Mouse (Mus musculus): Measurements from ENCODE around the gene Kng2. TPM values are rescaled to one million over a fixed set of nuclear protein-coding genes. Genes with fewer than 3 reads are reported as not detected.
"Not testable (repeated sequence)": the region's sequence is repeated elsewhere in the genome, so short reads cannot be mapped to it uniquely, and the experiment has no call there.

Gene Kng2
- polyA plus RNA-seq, 1 experiment = 0.07 TPM

DNA sequence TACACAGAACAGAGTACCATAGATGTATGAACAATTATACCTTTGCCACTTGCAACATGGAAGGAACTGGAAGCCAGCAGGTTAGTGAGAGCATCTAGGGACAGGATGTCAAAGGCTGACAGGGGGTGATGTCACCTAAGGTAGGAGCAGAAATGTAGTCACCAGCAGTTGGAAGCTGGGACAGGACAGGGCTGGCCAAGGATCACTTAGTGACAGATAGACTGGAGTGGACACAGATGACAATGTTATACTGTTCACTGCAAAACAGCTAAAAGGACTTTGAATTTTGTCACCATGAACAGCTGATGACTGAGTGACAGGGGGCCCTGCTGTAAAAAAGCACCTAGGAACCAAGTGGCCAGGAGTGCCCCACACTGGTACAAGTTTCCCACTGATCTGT lies 2.7 kb downstream of the Kng2 start:
- TF ChIP-seq POLR2A (IDR thresholded peaks at IDR 0.05; ENCODE audit: borderline replicate concordance, extremely low read depth, insufficient read depth, insufficient read length, poor library complexity, severe bottlenecking) (no peak), CTCF (IDR thresholded peaks at IDR 0.05; ENCODE audit: borderline replicate concordance, extremely low read depth, insufficient read depth, insufficient read length) (no peak)
- no peak for DNase-seq (ENCODE audit: low read depth)

- TF ChIP-seq CTCF (IDR thresholded peaks at IDR 0.05; ENCODE audit: borderline replicate concordance, extremely low read depth, insufficient read depth, insufficient read length) = no peak
- no peak for TF ChIP-seq POLR2A (IDR thresholded peaks at IDR 0.05; ENCODE audit: borderline replicate concordance, extremely low read depth, insufficient read depth, insufficient read length, poor library complexity, severe bottlenecking)
- no peak for DNase-seq (ENCODE audit: low read depth)
Observed at GRCm38 (mm10) chr16:23025111-23025510, 4.2 kb downstream of the Kng2 start.

DNA sequence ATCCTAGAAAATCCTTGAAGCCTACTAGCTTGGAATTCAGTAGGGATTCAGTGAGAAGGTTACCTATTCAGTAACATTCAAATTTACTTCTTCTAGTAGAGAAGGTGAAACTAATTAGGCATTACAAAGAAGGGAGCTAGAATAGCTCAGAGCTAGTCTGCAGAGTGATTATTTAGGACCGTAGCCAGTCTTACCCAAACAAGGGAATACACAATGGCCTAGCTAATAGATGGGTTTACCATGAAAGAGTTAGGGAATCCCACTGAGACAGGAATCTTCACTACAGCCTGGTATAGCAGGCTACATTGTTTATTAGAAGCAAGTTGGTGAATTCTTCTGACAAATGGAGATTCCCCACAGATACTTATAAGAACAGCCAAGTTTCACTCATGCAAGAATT lies 8.7 kb downstream of the Kng2 start:
- peak; percentile 18 for DNase-seq (ENCODE audit: low read depth)

- DNase-seq (ENCODE audit: low read depth) = peak; percentile 9
Observed at GRCm38 (mm10) chr16:23014645-23015044, 14.6 kb downstream of the Kng2 start.

GRCm38 (mm10) chr16:23013786-23014185 lies 15.5 kb downstream of the Kng2 start:
- not testable (repeated sequence) for DNase-seq (ENCODE audit: low read depth)

DNA sequence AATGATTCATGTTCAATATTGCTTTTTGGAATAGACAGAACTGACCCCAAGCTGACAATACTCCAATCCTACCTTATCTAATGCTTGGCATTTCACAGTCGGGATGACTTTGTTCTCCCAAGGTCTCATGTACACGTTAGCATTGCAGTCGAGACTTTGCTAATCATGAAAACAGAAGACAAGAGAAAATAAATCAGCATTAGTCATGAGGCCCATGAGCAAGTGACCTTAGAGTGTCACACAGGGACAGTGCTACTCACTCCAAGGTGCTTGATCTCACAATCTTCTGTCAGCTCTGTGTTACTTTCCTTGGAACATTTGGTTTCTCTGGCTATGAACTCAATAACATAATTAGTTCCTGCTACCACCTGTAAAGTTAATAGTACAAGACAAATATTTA lies 32.3 kb downstream of the Kng2 start:
- not testable (repeated sequence) for DNase-seq (ENCODE audit: low read depth)

GRCm38 (mm10) chr16:22967383-22968030 lies 61.8 kb downstream of the Kng2 start:
- DNase-seq (ENCODE audit: low read depth) = no peak
- TF ChIP-seq POLR2A (IDR thresholded peaks at IDR 0.05; ENCODE audit: borderline replicate concordance, extremely low read depth, insufficient read depth, insufficient read length, poor library complexity, severe bottlenecking) (no peak), CTCF (IDR thresholded peaks at IDR 0.05; ENCODE audit: borderline replicate concordance, extremely low read depth, insufficient read depth, insufficient read length) (no peak)

DNA sequence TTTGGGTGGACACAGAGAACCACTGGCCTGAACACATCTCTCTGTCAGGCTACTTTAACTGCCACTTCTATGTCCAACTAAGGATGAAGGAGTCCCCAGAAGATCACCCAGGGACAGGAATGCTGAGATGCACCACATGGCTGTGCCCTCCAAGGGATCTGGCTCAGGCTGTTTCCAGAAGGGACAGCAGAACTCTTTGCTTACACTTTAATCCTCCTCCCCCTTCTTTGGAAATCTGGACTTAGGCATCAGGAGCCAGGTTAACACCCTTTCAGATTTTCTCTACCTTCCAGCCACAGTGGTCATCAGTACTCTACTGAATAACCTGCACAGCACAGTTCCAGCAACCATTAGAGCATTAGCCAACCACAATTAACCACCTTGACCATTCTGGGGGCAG lies 66.0 kb downstream of the Kng2 start:
- DNase-seq (ENCODE audit: low read depth) = no peak
- no peak for TF ChIP-seq POLR2A (IDR thresholded peaks at IDR 0.05; ENCODE audit: borderline replicate concordance, extremely low read depth, insufficient read depth, insufficient read length, poor library complexity, severe bottlenecking)
- TF ChIP-seq CTCF (IDR thresholded peaks at IDR 0.05; ENCODE audit: borderline replicate concordance, extremely low read depth, insufficient read depth, insufficient read length) = no peak

GRCm38 (mm10) chr16:22962256-22962655 lies 67.0 kb downstream of the Kng2 start:
- DNase-seq (ENCODE audit: low read depth) = no peak
- TF ChIP-seq POLR2A (IDR thresholded peaks at IDR 0.05; ENCODE audit: borderline replicate concordance, extremely low read depth, insufficient read depth, insufficient read length, poor library complexity, severe bottlenecking) (no peak), CTCF (IDR thresholded peaks at IDR 0.05; ENCODE audit: borderline replicate concordance, extremely low read depth, insufficient read depth, insufficient read length) (no peak)

DNA sequence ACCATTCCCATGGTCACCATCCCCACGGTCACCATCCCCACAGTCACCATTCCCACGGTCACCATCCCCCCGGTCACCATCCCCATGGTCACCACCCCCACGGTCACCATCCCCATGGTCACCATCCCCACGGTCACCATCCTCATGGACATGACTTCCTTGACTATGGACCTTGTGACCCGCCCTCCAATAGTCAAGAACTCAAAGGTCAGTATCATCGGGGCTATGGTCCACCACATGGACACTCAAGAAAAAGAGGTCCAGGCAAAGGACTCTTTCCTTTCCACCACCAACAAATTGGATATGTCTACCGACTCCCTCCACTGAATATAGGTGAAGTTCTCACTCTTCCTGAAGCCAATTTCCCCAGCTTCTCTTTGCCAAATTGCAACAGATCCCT lies 68.2 kb downstream of the Kng2 start:
- DNase-seq (ENCODE audit: low read depth) = no peak
- no peak for TF ChIP-seq CTCF (IDR thresholded peaks at IDR 0.05; ENCODE audit: borderline replicate concordance, extremely low read depth, insufficient read depth, insufficient read length)
- no peak for TF ChIP-seq POLR2A (IDR thresholded peaks at IDR 0.05; ENCODE audit: borderline replicate concordance, extremely low read depth, insufficient read depth, insufficient read length, poor library complexity, severe bottlenecking)

GRCm38 (mm10) chr16:22956085-22956439 lies 73.2 kb downstream of the Kng2 start:
- DNase-seq (ENCODE audit: low read depth) = peak; percentile 31
- TF ChIP-seq CTCF (IDR thresholded peaks at IDR 0.05; ENCODE audit: borderline replicate concordance, extremely low read depth, insufficient read depth, insufficient read length) = no peak
- TF ChIP-seq POLR2A (IDR thresholded peaks at IDR 0.05; ENCODE audit: borderline replicate concordance, extremely low read depth, insufficient read depth, insufficient read length, poor library complexity, severe bottlenecking) = no peak

- TF ChIP-seq POLR2A (IDR thresholded peaks at IDR 0.05; ENCODE audit: borderline replicate concordance, extremely low read depth, insufficient read depth, insufficient read length, poor library complexity, severe bottlenecking) (no peak), CTCF (IDR thresholded peaks at IDR 0.05; ENCODE audit: borderline replicate concordance, extremely low read depth, insufficient read depth, insufficient read length) (no peak)
- peak; percentile 69 for DNase-seq (ENCODE audit: low read depth)
Observed at GRCm38 (mm10) chr16:22955397-22956084, 73.7 kb downstream of the Kng2 start.

- peak; percentile 8 for DNase-seq (ENCODE audit: low read depth)
- TF ChIP-seq POLR2A (IDR thresholded peaks at IDR 0.05; ENCODE audit: borderline replicate concordance, extremely low read depth, insufficient read depth, insufficient read length, poor library complexity, severe bottlenecking) (no peak), CTCF (IDR thresholded peaks at IDR 0.05; ENCODE audit: borderline replicate concordance, extremely low read depth, insufficient read depth, insufficient read length) (0 out of 2 replicates have a peak, but pooled peaks have one; percentile 0)
Observed at GRCm38 (mm10) chr16:22953069-22953468, 76.2 kb downstream of the Kng2 start.
